Mouse (Mus musculus): ENCODE results near the gene Adamts3. TPM values are rescaled to one million over a fixed set of nuclear protein-coding genes. Genes with fewer than 3 reads are reported as not detected.

Gene Adamts3
- total RNA-seq (2021): 10 to 100 TPM; 66.7 to 71.6 TPM
- long read RNA-seq, experiment 1, partial matches to known transcripts: 7 of 10 reads
- long read RNA-seq, experiment 1, other reads (novel, unspliced or antisense): 0 of 10 reads
- long read RNA-seq, experiment 2, transcript Adamts3-201 (22 exons, 3,934 nt): major isoform, 10 of 22 reads
- long read RNA-seq, experiment 2, partial matches to known transcripts: 9 of 22 reads
- long read RNA-seq, experiment 2, other reads (novel, unspliced or antisense): 3 of 22 reads

DNA sequence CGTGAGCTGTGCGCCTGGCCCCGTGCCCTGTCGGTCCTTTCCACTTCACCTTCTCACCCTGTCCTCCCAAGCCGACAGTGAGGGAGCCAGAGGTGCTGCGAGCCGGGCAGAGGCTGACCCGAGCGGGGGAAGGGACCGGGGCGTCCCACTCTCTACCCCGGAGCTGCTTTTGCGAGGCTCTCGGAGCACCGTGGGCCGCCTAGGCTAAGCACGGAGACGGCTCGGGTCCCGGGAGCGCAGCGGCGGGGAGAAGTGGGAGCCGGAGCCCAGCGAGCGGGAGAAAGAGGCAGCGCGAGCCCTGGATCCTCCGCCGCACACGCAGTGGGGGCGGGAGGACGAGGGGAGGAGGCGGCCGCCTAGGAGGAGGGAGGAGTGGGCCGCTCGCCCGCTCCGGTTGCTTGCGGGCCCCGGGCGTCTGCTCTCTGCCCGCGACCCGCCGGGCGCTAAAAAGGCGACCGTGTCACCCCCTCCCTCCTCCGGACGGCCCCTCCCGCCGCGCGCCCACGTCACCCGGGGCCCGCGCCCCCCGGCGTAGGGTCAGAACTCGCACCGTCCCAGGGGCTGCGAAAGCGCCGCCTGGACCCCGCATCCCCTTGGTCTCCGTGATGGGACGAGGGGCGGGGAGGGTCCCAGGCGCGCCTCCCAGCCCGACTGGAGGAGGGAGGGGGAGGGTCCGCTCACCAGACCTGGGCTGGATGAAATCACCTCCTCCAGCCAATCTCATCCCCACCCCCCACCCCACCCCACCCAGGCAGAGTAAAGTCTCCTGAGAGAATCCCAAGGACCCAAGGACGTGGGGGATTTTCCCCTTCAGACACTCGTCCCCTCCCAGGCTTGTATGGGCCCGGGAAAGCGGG lies at the start of gene Adamts3:
Gene Adamts3 (minus strand): TSS at position 284 of the 857 bp plus-strand sequence.
- peak; percentile 40 to 53 for DNase-seq (ENCODE audit: low spot score in 2 of 2)

DNA sequence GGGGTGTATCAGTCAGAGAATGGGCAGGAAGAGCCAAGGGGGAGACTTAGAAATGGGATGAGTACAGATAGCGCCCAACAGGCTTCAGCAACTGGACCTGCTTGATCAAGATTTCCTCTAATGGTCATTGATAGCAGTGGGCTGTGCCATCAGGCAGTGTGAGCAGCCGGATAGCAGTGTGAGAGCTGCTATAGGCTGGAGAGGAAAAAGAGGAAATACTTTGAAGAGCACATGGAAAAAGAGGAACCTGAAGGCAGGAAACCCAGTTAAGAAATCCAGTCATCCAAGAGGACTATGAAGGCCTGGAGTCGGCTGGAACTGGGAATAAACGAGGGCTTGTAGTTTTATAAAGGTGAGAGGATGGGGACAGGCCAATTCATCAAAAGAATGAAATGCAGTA lies 48.4 kb upstream of the Adamts3 start:
- no peak for DNase-seq (ENCODE audit: low spot score in 2 of 2)

DNA sequence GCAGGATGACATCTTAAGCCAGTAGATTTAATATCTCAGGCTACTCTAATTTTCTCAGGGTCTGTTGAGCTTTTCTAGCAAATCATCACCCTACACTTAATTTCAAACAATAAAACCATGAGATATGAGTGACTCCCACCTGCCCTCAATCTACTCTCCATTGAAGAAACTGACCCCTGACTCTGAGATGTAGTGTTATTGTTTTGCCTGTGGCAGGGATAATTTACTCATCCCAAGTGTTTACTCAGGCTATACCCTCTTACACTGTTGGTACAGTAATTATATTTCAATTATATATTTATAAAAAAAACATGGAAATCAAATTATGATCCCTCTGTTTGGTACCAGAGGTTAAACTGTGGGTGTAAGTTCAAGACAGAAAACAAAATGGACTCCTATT lies 29.2 kb upstream of the Adamts3 start:
- no peak for DNase-seq (ENCODE audit: low spot score in 2 of 2)

DNA sequence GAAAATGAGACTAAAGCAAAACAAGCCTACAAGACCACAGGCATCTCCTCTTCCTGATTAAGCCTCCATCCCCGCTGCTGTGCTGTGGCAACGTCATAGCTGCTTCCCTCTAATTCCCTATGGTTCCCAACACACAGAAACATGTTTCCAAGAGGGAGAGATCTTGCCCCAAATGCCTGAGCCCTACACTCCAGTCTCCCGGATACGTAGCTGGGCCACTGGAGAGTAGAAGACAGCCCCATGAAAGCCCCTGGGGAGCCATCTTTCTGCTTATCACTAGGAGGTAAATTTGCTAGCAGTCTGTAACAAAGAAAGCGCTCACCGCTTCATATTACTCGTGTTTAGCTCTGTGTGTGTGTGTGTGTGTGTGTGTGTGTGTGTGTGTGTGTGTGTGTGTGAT lies 28.8 kb upstream of the Adamts3 start:
- no peak for DNase-seq (ENCODE audit: low spot score in 2 of 2)

DNA sequence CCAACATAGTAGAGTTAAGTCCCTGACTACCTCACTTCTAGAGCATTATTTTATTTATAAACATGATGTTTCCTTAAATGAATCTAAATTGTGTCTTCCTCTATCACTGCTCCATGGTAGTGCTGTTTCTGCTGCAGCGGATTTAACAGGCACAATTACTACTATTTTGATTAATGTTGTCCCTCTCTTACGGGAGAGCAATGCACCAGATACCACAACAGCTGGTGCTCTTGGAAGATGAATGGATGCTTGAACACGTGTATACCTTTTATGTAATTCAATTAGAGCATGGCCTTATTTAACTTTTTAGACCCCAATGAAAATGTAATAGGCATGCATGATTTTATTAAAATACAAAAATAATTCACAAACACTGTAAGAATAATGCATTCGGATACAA lies 28.4 kb upstream of the Adamts3 start:
- DNase-seq (ENCODE audit: low spot score in 2 of 2): no peak

DNA sequence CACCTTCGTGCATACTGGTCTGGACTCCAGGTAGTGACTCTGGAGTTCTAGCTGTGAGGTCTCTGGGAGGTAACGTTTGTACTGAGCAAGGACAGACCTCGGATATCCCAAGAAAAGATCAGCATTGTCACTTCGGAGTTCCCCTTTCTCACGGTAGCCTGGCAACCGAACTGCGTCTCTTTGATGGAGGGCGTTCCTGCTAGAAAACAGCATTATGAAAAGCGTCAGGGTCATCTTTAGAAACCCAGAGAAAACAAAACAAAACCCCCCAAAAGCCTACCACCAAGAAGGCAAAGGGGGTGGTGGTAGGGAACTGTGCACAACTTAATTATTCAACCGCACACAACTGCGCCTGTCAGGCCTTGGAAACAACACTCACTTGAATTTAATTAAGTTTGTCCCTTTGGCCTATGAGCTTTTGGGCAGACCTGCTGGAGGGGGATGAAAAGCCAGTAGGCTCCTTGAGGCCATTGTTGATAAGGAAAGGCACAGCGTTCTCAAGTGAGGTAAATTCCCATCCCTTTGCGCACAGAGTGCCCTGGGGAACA lies 23.8 kb upstream of the Adamts3 start:
- DNase-seq (ENCODE audit: low spot score in 2 of 2): no peak

DNA sequence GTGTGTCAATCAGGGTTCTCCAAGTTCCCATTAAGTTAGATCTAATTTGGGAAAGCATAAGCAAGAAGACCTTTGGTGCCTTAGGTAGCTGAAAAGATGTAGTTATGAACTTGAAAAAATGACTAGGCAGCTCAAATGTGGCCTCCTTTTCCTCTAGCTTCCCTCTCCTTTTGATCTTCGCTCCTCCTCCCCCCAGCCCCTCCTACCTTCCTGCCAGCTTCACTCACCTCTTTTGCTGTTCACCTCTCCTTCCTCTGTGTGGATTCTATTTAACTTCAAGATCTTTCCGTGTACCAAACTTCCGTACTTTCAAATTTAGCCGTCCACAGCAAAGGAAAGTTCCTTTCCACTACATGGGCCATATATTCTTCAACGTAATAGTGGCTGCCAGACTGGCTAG lies 17.9 kb upstream of the Adamts3 start:
- DNase-seq (ENCODE audit: low spot score in 2 of 2): no peak

DNA sequence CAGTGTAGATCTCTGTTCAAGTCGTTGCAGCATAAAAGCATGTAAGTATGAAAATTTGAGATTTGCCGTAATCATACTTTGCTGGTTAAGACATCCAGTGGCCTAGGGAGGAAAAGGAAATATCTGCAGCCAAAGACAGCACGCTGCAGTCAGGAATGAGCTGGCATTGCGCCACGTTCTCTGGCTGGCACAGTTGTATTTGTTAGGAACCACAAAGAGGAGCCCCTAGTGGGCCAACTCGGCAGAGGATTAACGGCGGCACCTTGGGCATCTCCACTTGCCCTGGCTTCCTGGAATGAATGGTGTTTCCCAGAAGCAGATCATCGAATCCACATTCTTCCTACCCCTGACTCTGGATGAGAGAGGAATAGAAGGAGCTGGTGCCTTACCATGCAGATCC lies 14.4 kb upstream of the Adamts3 start:
- DNase-seq (ENCODE audit: low spot score in 2 of 2): peak in 1 of 2 experiments; percentile 40

DNA sequence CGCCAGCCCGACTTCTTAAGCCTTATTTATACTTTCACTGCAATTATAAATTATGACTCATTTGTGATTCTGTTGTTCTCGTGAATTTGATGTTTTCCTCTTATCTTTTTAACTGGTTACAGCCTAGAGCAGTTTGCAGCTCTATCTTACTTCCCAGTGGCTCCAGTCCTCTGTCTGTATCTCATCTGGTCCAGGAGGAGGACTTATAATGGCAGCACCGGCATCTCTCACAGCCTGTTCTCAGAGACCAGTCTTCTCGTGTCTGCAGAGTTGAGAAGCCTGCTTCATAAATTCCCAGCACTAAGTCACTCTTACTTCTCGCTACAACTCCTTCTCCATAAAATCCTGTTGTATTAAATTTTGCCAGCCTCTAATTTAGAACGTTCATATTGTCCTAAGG lies 12.4 kb upstream of the Adamts3 start:
- no peak for DNase-seq (ENCODE audit: low spot score in 2 of 2)

DNA sequence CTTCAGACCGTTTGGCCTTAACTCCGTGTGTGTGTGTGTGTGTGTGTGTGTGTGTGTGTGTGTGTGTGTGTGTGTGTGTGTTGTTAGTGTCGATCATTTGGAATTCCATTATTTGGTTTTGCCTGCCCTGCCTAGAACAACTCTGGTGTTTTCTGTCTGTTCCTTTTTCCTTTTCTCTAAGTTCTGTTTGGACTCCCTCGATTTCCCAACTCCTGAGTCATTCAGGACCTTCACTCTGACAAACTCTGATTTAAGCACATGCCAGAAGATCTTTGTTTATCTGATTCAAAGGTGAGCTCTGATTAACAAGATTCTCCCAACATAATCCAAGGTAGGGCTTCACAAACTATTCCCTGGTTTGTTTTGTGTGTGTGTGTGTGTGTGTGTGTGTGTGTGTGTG lies 1.9 kb upstream of the Adamts3 start:
- no peak for DNase-seq (ENCODE audit: low spot score in 2 of 2)

DNA sequence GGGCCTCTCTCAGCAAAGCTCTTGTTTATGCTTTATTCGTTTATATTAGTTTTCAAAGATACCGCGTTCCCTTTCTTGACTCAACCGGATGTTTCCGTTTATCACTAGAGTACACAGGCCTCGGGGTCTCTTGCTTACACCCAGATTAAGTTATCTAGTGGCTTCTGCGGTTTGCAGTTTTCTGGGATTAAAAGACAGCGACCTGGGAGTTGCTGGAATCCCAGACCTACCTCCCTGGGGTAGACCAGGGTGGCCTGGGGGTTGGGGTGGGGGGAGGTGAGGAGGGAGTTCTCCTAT lies 722 bp upstream of the Adamts3 start:
- DNase-seq (ENCODE audit: low spot score in 2 of 2): no peak

DNA sequence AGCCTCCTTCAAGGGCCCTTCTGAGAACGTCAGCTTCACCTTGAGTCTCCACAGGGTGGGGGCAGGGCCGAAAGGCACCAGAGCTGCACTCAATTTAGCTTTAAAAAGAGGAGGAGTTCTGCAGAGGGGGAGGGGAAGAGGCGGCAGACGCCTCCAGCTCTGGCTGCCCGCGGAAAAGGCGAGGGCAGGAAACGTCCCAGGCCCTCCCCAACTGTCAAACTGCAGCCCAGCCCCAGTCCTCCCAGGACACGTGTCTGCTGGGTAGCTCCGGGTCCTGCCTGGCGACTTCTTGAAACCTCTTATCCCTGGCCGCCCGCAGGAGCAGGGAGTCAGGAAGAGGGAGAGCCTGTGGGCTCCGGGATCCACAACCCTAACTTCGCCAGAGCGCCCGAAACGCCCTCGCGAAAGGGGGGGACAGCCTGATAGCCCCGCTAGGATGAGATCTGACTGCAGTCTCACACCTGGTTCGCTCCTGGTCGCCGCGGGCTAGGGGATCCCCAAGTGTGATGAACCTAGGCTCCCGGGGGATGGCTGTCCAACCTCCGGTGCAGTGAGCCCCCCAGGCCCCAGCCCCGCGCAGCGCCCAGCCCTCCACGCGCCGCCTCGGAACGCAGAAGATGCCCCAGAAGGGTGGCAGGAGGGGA lies 921 bp downstream of the Adamts3 start:
- DNase-seq (ENCODE audit: low spot score in 2 of 2): peak; percentile 43 to 67

DNA sequence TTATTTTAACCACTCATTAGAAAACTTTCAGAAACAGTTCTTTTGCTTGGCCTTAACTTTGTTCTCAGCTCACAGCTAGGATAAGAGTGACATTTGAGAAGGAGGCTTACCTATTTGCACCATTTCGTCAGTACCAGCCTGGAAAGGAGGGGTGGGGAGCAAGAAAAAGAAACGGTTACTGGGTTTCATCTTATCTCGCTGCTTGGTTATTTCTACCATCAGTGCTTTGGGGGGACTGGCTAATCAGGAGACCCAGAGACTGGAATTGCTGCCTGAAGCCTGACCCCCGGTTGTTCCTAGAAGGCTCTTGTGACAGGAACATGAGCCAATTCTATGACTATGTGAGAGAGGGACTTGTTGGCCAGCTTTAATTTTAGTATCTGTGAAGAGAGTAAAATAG lies 1.7 kb downstream of the Adamts3 start:
- DNase-seq (ENCODE audit: low spot score in 2 of 2): no peak

DNA sequence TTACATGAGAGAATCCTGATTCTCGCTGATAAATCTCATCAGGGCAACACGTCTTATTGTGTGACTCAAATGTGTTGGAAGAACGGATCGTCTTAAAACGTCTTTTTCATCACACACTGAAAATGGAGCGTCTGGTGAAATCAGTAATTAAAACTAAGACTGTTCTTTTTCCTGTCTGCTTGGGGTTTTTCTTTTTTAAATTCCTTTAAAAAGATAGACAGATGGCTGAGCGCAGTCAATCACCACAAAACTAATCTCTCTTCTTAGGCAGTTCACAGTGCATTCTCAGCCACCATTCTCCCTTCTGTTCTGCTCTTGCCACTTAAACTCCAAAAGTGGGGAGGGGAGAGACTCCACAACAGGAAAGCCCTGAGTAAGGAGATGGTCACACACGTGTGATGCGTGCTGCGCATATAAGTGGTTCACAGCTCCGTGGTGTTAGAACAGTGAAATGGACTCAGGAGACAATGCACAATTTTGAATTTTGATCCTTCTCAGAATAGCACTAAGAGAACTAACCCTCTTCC lies 4.2 kb downstream of the Adamts3 start:
- peak in 1 of 2 experiments; percentile 34 for DNase-seq (ENCODE audit: low spot score in 2 of 2)

DNA sequence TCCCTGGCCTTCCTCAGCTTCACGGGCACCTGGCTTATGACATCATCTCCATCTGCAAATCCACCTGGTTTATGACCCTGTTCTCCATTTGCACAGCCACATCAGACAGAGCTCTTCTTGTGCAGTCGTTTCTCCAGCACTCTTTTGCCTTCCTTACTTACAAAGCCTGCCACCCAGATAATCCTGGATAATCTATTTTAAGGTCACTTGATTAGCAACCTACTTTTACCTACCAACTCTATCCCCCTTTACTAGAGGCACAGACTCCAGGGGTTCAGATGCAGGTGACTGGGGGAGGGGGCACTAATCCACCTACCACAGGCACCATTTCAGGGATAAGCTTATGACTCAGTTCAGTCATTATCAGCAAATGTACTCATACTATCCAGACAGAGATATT lies 10.5 kb downstream of the Adamts3 start:
- DNase-seq (ENCODE audit: low spot score in 2 of 2): no peak

DNA sequence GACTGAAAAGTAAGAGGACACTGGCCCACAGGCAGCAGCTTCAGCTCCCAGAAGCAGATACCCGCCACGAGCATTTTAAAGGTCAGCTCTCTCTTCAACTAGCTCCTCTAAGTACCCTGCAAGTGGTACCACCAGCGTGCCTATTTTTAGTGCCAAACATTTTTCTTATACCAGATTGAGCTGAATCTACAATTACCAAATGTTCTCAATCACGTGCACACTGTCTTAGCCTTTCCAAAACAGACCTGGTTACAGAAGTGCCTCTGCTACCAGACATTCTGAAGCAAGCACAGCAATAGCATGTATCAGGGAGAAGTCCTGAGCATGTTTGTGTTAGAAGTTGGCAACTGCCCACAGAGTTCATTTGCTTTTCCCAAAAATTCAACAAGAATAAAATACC lies 23.5 kb downstream of the Adamts3 start:
- peak in 1 of 2 experiments; percentile 45 for DNase-seq (ENCODE audit: low spot score in 2 of 2)

DNA sequence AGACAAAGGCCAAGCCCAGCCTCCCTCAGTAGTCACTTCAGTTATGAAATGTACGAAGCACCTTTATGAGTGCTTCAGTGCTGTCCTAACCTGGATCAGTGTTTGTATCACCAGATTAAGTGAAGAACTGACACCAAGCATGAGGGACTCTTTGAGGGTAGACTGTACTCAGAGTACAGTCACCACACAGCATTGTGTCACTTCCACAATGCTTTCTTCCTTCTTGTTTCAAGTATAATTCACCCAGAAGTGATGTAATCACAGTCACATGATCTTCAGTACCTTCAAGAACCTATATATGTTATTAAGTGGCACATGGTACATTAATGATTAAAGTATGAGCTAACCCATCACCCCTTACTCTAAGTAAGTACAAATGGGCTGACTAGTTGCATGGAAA lies 24.3 kb downstream of the Adamts3 start:
- DNase-seq (ENCODE audit: low spot score in 2 of 2): no peak

DNA sequence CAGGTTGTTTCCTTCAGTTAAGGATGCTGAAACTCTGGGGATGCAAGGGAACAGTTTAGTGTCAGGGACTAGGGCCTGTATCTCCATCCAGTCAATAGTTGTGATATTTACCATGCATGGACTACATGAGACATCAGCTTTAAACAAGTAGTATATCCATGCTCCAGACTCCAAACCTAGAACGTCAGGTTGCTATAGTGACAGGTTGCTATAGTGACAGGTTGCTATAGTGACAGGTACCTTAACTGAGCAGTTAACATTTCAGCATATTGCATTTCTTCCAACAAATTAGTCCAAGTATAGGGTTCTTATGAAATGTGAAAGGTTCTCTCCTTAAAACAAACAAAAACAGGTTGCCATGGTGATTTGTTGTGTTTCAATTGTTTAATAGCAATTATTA lies 36.6 kb downstream of the Adamts3 start:
- DNase-seq (ENCODE audit: low spot score in 2 of 2): peak in 1 of 2 experiments; percentile 48

DNA sequence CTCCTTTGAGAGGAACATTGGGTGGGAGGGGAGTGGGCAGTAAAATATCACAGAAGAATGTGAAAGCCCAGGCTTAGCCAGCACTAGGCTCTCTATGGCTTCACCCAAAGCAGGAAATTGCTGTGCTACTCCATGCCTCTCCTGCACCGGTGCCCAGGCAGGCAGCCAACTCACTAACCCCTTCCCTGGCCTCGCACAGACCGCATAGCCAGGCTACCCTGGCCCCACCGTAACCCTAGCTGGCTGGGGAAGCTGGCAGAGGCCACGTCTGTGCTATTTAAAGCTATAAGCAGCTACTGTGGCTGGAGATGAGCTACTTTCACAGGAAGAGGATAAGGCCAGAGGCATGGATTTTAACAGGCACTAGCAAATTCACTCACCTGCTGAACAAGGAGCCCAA lies 38.8 kb downstream of the Adamts3 start:
- peak; percentile 23 to 33 for DNase-seq (ENCODE audit: low spot score in 2 of 2)

DNA sequence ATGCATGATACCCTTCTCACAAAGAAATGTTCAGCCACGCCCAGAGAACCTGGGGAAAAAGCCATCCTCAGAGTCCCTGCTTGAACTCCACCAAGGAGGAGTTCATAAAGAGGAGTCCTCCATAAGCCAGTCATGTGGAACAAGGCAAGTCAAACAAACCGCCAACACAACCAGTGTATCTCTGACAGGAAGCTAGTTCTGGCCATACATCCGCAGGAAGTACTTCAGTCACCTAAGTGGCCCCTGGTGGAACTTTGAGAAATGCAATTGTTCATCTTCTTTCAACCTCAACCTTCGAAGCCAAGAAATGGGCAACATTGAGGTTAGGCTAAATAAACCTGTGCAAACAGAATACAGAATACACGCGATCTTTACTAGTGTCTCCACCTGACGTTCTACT lies 39.7 kb downstream of the Adamts3 start:
- DNase-seq (ENCODE audit: low spot score in 2 of 2): no peak

DNA sequence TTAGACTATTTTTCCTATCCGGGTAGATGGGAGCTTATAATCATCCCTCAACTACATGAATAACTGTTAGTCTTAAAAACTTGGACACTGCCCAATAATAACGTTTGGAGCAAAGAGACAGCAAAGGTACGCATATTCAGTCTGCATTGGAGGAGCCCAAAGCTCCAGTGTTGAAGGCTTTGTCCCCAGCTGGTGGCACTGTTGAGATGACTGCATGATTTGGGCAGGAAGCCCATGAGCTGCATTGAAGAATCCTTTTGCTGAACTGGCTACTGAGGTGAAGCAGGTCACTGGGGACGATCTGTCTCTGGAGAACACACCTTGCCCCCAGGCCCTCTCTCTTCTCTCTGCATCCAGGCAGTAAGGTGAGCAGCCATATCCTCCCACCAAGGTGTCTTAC lies 43.5 kb downstream of the Adamts3 start:
- DNase-seq (ENCODE audit: low spot score in 2 of 2): peak; percentile 30 to 54

DNA sequence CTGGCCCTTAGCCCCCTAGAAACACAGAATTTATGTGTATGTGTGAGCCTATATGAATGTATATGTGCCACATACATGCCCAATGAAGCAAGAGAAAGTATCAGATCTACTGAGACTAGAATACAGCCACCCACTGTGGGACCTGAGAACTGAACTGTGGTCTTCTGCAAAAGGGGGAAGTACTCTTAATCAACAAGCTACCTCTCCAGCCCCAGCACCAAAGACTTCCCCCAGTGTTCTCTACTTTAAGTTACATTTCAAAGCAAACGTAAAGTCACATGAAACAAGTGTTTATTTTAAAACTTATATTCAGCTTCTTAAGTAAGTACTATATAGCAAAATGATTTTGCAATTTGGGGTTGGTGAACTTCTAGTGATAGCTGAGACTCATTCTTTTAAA lies 62.0 kb downstream of the Adamts3 start:
- no peak for DNase-seq (ENCODE audit: low spot score in 2 of 2)
